Mouse (Mus musculus) cerebellum, adult 8-10 months (tissue): Measurements from ENCODE around the gene Rpp21.

Experiments
- DNase-seq: peaks from one replicate; pipeline ENCODE4 v3.0.0; 2022

Gene Rpp21

DNA sequence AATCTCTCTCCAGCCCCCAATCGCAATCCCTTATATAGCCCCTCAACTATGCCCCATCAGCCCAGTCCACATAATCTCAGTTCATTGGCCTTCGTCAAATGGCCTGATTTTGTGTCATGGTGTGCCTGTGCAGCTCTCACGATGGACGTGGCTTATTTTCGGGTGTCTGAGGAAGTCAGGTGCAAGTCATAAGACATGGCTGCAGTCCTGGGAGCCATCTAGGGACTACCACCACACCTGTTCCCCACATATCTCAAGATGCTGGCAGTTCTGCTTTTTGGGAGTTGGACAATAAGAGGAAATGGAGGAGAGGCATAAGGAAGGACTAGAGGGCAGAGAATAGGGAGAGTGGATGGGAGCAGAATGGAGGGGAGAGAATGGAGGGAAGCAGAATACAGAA lies 24.3 kb downstream of the Rpp21 start:
- no peak for DNase-seq

GRCm38 (mm10) chr17:36231318-36231717 lies 26.6 kb downstream of the Rpp21 start:
- peak; percentile 27 for DNase-seq

- no peak for DNase-seq
Measured at GRCm38 (mm10) chr17:36229046-36229445, 28.8 kb downstream of the Rpp21 start.

- DNase-seq = no peak
Measured at GRCm38 (mm10) chr17:36226921-36227320, 30.9 kb downstream of the Rpp21 start.

- DNase-seq = no peak
Measured at GRCm38 (mm10) chr17:36225231-36225824, 32.5 kb downstream of the Rpp21 start.

- no peak for DNase-seq
Measured at GRCm38 (mm10) chr17:36224451-36224850, 33.4 kb downstream of the Rpp21 start.

DNA sequence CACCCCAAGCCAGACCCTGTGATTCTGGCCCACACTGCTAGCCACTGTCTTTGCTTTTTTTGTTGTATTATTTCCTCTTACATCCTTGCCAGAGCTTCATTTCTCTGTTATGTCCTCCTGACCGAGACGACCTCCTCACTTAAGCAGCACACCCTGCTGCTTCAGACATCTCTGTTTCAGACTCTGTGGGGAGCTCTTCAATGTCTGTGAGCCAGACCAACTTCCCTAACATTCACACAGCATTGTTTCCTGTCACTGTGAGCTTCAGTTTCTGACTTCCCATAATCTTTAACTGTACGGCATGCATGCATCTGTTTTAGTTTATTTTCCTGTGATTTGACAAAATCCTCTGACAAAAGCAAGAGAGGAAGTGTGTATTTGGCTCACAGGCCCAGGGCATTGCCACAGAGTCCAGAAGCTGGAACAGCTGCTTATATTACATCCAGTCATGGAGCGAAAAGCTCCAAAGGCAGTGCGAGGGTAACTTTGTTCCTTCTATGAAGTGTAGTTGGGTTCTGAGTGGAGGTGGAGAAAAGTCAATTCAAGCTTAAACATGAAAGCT lies 39.2 kb downstream of the Rpp21 start:
- DNase-seq = no peak

- DNase-seq = no peak
Measured at GRCm38 (mm10) chr17:36215586-36215985, 42.3 kb downstream of the Rpp21 start.

GRCm38 (mm10) chr17:36206846-36207245 lies 51.0 kb downstream of the Rpp21 start:
- DNase-seq = no peak

GRCm38 (mm10) chr17:36205862-36206261 lies 52.0 kb downstream of the Rpp21 start:
- DNase-seq = no peak
